Mouse (Mus musculus) brain, embryonic 14.5 days (tissue): Measurements from ENCODE around the gene Ccdc162.

ENCODE experiments used
- CTCF ChIP-seq: fragments of 200-500 bp; IDR thresholded peaks from 2 replicates; pipeline ENCODE4 v1.5.1; 2012; ENCODE audit warnings: inconsistent platforms, mild to moderate bottlenecking, moderate library complexity, borderline replicate concordance; ENCODE audit not compliant: insufficient read depth, insufficient read length; ENCODE audit errors: extremely low read depth
- POLR2A ChIP-seq: fragments of 200-500 bp; IDR thresholded peaks from 2 replicates; pipeline ENCODE4 v1.6.1; 2012; ENCODE audit warnings: mild to moderate bottlenecking, inconsistent platforms, borderline replicate concordance; ENCODE audit not compliant: poor library complexity, insufficient read depth, insufficient read length, severe bottlenecking; ENCODE audit errors: extremely low read depth

DNA sequence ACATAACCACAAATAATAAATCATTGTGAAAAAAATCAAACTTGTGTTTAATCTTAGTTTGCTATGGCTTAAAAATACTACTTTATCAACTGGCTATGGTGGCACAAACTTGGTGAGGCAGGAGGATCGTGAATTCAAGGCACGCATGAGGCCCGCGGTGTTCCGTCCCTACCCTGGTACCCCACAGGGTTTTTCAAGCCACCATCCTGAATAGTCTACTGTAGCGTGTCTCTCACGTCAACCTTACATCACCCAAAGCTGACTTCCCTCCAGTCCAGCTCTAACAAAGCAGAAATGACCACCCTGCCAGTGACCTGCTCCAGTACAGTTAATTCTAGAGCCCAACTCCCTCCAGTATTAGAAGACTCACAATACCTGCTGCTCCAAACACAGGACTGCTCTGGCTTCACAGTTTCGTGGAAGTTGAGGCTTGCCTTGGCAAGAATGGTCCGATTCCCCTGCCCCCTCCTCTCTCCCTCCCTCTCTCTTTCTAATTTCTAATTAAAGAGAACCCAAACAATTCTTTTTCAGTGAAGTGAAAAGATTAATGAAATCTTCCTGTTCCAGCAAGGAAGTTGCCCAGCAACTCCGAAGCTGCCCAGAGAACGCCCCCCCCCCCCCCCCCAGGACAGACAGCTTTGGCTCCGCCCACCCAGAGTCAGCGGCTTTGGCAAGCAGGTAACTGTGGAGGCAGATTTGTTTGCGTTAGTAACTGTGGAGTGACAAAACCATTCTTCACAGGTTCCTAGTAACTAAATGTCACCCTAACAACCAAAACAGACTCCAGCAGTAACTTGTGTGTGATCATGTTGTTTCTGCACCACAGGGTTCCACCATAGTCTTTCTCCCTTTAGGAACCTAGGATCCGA lies at the start of gene Ccdc162:
- TF ChIP-seq POLR2A (no peak), CTCF (no peak)
